Mouse (Mus musculus): ENCODE data around the gene Gm20388. TPM values are rescaled to one million over a fixed set of nuclear protein-coding genes. Genes with fewer than 3 reads are reported as not detected.
A peak's percentile ranks its signal among the peaks of the same experiment; 100 is the strongest.

Gm20388 gene
- polyA plus RNA-seq, 1 experiment from 2014 or later = not detected

DNA sequence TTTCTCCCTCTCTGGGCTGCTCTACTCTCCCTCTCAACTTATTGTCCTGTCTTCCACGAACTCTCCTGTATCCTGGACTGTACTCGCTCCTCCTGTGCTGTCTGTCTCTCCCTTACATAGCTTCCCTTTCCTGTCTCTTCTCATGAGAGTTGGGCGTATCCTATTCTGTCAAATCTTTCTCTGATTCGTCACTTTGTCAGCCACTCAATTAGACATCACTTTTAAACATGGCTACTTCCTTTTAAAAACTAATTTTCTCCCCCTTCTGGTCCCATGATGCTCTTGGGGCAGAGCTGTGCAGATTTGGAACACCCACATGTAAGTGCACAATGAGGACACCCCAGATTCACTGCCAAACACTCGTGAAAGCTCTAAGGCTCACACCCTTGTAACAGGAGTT lies 905.7 kb downstream of the Gm20388 start:
- no peak overlapping the region for H3K27ac ChIP-seq
- no peaks in the 10 kb centered on the region for H3K36me3 ChIP-seq (replicated peaks; ENCODE audit: control insufficient read depth, insufficient read depth)
- H3K4me2 ChIP-seq (replicated peaks) = no peak overlapping the region
- no peak for DNase-seq (ENCODE audit: low spot score)
- no peaks in the 10 kb centered on the region for H3K27me3 ChIP-seq (ENCODE audit: control insufficient read depth, insufficient read depth, low read length)
- H3K4me1 ChIP-seq (replicated peaks; ENCODE audit: control insufficient read depth, insufficient read depth, low read length) = no peaks in the 10 kb centered on the region
- 85% methylated on average over 5 of the region's 5 CpGs for WGBS
- H3K9me3 ChIP-seq (ENCODE audit: control insufficient read depth, low read length) = no peaks in the 10 kb centered on the region
- no peak for ATAC-seq (ENCODE audit: low FRiP score)
- no peak overlapping the region for H3K4me3 ChIP-seq (replicated peaks; ENCODE audit: low read length)
- no peak overlapping the region for H3K9ac ChIP-seq

DNA sequence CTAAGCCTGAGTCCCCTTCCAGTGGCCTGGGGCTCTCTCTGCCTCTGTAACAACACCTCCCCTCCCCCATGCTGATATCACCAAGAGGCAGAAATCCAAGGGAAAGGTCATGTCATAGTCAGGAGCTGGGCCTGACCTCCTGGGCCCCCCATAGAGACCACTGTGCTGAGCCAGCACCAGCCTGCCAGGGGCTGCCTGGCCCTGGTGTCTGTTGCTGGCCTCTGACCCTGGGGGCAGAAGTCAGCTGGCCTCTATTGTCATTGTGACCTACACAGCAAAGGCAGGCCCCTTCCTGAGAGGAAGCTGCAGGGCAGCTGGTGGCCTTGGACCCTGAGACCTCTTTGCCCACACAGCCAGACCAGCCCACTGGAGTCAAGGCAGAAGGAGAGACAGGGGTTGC lies 909.3 kb downstream of the Gm20388 start:
- no peaks in the 10 kb centered on the region for H3K27me3 ChIP-seq (ENCODE audit: control insufficient read depth, insufficient read depth, low read length)
- H3K9ac ChIP-seq = no peak overlapping the region
- ATAC-seq (ENCODE audit: low FRiP score) = no peak
- H3K36me3 ChIP-seq (replicated peaks; ENCODE audit: control insufficient read depth, insufficient read depth) = no peaks in the 10 kb centered on the region
- H3K27ac ChIP-seq = no peak overlapping the region
- DNase-seq (ENCODE audit: low spot score) = no peak
- no peak overlapping the region for H3K4me2 ChIP-seq (replicated peaks)
- no peaks in the 10 kb centered on the region; the same call in 1 of the 2 replicates for H3K9me3 ChIP-seq (ENCODE audit: control insufficient read depth, low read length)
- no peaks in the 10 kb centered on the region for H3K4me1 ChIP-seq (replicated peaks; ENCODE audit: control insufficient read depth, insufficient read depth, low read length)
- H3K4me3 ChIP-seq (replicated peaks; ENCODE audit: low read length) = no peak overlapping the region

DNA sequence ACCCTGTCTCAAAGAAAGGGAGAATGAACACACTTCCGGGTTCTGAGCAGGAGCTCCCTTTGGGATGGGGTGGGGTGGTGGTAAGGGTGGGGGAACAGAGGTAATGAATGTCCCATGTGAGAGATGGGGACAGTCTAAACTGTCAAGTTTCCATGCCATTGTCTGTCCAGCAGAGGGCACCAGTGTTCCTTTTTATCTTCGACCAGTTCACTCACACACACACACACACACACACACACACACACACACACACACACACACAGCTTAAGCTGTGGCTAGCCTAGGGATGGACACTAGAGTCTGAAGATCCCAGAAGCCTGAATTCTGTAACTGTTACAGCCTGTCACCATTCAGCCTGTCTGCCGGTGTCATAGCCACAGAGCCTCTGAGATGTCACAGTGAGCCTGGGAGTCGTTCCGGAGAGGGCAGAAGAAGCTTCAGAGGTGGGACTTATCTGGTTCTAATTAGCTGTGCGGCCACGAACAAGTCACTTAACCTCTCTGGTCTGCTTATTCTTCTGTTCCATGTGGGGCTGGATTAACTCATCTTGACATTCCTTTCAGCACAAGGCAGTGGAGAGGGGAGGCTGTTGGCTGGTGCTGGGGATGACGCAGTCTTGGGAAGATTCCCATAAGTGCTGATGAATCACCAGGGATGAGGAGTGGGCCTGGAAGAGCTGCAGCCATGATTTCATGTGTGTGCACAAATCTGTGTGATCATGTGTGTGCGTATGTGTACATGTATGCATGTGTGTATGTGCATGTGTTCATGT lies 910.9 kb downstream of the Gm20388 start:
- no peak overlapping the region for H3K9ac ChIP-seq
- DNase-seq (ENCODE audit: low spot score) (peak; percentile 82), ATAC-seq (ENCODE audit: low FRiP score) (no peak; the same call in 1 of the 2 replicates)
- H3K4me1 ChIP-seq (replicated peaks; ENCODE audit: control insufficient read depth, insufficient read depth, low read length) = no peaks in the 10 kb centered on the region
- no peaks in the 10 kb centered on the region for H3K27me3 ChIP-seq (ENCODE audit: control insufficient read depth, insufficient read depth, low read length)
- H3K9me3 ChIP-seq (ENCODE audit: control insufficient read depth, low read length) = no peaks in the 10 kb centered on the region; the same call in 1 of the 2 replicates
- H3K4me3 ChIP-seq (replicated peaks; ENCODE audit: low read length) = no peak overlapping the region
- 40% methylated on average over 9 of the region's 9 CpGs for WGBS
- no peak overlapping the region for H3K27ac ChIP-seq
- no peak overlapping the region for H3K4me2 ChIP-seq (replicated peaks)
- no peaks in the 10 kb centered on the region for H3K36me3 ChIP-seq (replicated peaks; ENCODE audit: control insufficient read depth, insufficient read depth)

DNA sequence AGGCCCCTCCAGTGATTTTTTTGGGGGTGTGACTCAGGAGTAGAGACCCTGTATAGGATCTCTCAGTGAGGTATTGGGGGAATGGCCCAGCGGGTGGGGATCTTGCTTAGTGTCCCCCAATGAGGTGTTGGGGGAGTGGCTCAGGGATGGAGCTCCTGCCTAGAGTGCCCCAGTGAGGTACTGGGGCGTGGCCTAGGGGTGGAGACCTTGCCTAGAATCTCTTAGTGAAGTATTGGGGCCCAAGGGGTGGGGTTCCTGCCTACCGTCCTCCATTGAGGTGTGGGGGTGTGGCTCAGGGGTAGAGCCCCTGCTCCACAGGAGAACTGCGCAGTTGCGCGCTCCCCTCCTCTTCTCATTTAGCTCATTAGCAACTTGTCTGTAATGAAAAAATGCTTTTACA lies 912.7 kb downstream of the Gm20388 start:
- Histone ChIP-seq H3K4me2 (replicated peaks) (no peak overlapping the region), H3K27me3 (ENCODE audit: control insufficient read depth, insufficient read depth, low read length) (no peaks in the 10 kb centered on the region), H3K9ac (no peak overlapping the region), H3K27ac (no peak overlapping the region), H3K4me1 (replicated peaks; ENCODE audit: control insufficient read depth, insufficient read depth, low read length) (no peaks in the 10 kb centered on the region), H3K36me3 (replicated peaks; ENCODE audit: control insufficient read depth, insufficient read depth) (no peaks in the 10 kb centered on the region), H3K9me3 (ENCODE audit: control insufficient read depth, low read length) (no peaks in the 10 kb centered on the region; the same call in 1 of the 2 replicates), H3K4me3 (replicated peaks; ENCODE audit: low read length) (no peak overlapping the region)
- 37% methylated on average over 6 of the region's 6 CpGs for WGBS
- no peak for ATAC-seq (ENCODE audit: low FRiP score)
- DNase-seq (ENCODE audit: low spot score) = no peak

DNA sequence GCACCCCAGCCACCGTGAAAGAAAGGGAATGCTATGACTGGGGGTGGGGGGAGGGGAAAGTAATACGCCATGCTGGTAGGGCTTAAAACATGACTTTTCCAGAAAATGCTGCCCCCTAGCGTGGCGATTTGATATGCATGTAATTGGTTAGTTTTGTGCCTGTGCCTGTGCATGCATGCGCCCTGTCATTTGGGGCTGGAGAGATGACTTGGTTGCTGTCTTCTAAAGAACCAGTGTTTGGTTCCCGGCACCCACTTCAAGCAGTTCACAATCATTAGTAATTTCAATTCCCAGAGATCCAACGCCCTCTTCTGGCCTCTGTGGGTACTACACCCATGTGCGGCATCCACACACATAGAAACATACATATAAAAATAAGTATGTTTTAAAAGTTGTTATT lies 913.2 kb downstream of the Gm20388 start:
- no peak for ATAC-seq (ENCODE audit: low FRiP score)

DNA sequence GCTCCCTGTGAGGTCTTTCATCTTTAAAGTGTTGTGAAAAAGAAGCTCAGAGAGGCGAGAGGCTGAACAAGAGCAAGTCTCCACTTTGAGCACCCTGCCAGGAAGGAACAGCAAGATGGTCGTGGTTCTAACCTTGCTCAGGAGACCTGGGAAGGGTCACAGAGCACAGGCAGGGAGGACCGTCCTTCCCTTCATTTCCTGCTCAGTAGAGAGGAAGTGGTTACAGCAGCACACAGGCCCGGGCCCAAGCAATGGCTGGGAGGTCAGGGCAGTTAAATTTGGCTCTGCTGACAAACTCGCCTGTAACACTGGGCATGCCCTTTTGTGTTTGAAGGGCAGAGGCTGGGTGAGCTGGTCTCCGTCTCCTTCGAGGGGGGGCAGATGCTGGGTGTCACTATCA lies 914.0 kb downstream of the Gm20388 start:
- H3K27ac ChIP-seq = no peak overlapping the region
- no peak for ATAC-seq (ENCODE audit: low FRiP score)
- 77% methylated on average over 7 of the region's 7 CpGs for WGBS
- no peaks in the 10 kb centered on the region; the same call in 1 of the 2 replicates for H3K9me3 ChIP-seq (ENCODE audit: control insufficient read depth, low read length)
- no peak overlapping the region for H3K4me2 ChIP-seq (replicated peaks)
- no peaks in the 10 kb centered on the region for H3K36me3 ChIP-seq (replicated peaks; ENCODE audit: control insufficient read depth, insufficient read depth)
- H3K4me3 ChIP-seq (replicated peaks; ENCODE audit: low read length) = no peak overlapping the region
- no peaks in the 10 kb centered on the region for H3K27me3 ChIP-seq (ENCODE audit: control insufficient read depth, insufficient read depth, low read length)
- no peak overlapping the region for H3K9ac ChIP-seq
- no peaks in the 10 kb centered on the region for H3K4me1 ChIP-seq (replicated peaks; ENCODE audit: control insufficient read depth, insufficient read depth, low read length)
- no peak for DNase-seq (ENCODE audit: low spot score)

More for the DNA sequence above, 913.2 kb downstream of the Gm20388 start:
- no peak for DNase-seq (ENCODE audit: low spot score)
- no peak overlapping the region for H3K4me2 ChIP-seq (replicated peaks)
- H3K9ac ChIP-seq = no peak overlapping the region
- no peaks in the 10 kb centered on the region for H3K27me3 ChIP-seq (ENCODE audit: control insufficient read depth, insufficient read depth, low read length)
- H3K4me3 ChIP-seq (replicated peaks; ENCODE audit: low read length) = no peak overlapping the region
- H3K27ac ChIP-seq = no peak overlapping the region
- WGBS = 69% methylated on average over 8 of the region's 8 CpGs
- no peaks in the 10 kb centered on the region; the same call in 1 of the 2 replicates for H3K9me3 ChIP-seq (ENCODE audit: control insufficient read depth, low read length)
- no peaks in the 10 kb centered on the region for H3K4me1 ChIP-seq (replicated peaks; ENCODE audit: control insufficient read depth, insufficient read depth, low read length)
- H3K36me3 ChIP-seq (replicated peaks; ENCODE audit: control insufficient read depth, insufficient read depth) = no peaks in the 10 kb centered on the region

DNA sequence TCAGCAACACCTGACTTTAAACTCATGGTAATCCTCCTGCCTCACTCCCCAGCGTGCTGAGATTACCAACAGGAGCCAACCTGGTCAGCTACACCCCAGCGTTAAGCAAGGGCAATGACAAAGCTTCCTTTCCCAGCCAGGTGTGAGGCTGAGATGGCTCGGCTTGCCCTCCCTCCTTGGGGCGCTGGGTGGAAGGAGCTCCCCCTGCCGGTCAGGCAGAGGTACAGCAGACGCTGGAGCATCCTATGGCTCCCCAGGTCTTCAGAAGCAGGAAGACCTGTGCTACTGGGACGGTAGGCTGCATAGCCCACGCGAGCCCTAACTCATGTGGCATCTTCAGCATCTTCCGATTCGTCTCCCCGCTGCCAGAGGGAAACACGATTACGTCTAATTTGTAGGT lies 917.6 kb downstream of the Gm20388 start:
- no peak overlapping the region for H3K4me2 ChIP-seq (replicated peaks)
- DNase-seq (ENCODE audit: low spot score) (no peak), ATAC-seq (ENCODE audit: low FRiP score) (no peak)
- 11% methylated on average over 14 of the region's 14 CpGs for WGBS
- no peak overlapping the region for H3K4me3 ChIP-seq (replicated peaks; ENCODE audit: low read length)
- no peaks in the 10 kb centered on the region for H3K36me3 ChIP-seq (replicated peaks; ENCODE audit: control insufficient read depth, insufficient read depth)
- H3K9me3 ChIP-seq (ENCODE audit: control insufficient read depth, low read length) = no peaks in the 10 kb centered on the region; the same call in 1 of the 2 replicates
- H3K27me3 ChIP-seq (ENCODE audit: control insufficient read depth, insufficient read depth, low read length) = no peaks in the 10 kb centered on the region
- H3K4me1 ChIP-seq (replicated peaks; ENCODE audit: control insufficient read depth, insufficient read depth, low read length) = 0 out of 2 replicates have a peak, but pooled peaks cover 3% of the 10 kb centered on the region
- no peak overlapping the region for H3K9ac ChIP-seq
- H3K27ac ChIP-seq = no peak overlapping the region

DNA sequence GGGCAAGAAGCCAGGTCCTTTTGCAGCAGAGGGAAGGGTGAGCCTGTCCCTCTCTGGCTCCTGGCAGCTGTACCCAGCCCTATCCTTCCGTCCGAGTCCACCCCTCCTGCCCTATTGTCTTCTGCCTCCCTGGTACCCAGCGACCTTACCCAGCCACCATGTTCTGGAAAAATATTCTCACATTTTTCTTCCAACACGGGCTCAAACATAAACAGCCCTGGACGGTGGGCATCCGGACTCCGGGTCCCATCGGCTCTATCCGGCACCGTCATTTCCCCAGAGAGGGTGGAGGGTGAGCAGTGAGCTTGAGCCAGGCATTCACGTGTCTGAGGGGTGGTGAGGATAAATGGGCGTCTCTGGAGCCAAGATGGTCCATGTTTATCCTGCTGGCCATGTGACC lies 920.0 kb downstream of the Gm20388 start:
- Histone ChIP-seq H3K9ac (no peak overlapping the region), H3K27me3 (ENCODE audit: control insufficient read depth, insufficient read depth, low read length) (no peaks in the 10 kb centered on the region), H3K36me3 (replicated peaks; ENCODE audit: control insufficient read depth, insufficient read depth) (no peaks in the 10 kb centered on the region), H3K27ac (no peak overlapping the region), H3K9me3 (ENCODE audit: control insufficient read depth, low read length) (no peaks in the 10 kb centered on the region), H3K4me3 (replicated peaks; ENCODE audit: low read length) (no peak overlapping the region), H3K4me1 (replicated peaks; ENCODE audit: control insufficient read depth, insufficient read depth, low read length) (0 out of 2 replicates have a peak, but pooled peaks cover 3% of the 10 kb centered on the region), H3K4me2 (replicated peaks) (no peak overlapping the region)
- 83% methylated on average over 12 of the region's 12 CpGs for WGBS
- DNase-seq (ENCODE audit: low spot score) (no peak), ATAC-seq (ENCODE audit: low FRiP score) (no peak)

DNA sequence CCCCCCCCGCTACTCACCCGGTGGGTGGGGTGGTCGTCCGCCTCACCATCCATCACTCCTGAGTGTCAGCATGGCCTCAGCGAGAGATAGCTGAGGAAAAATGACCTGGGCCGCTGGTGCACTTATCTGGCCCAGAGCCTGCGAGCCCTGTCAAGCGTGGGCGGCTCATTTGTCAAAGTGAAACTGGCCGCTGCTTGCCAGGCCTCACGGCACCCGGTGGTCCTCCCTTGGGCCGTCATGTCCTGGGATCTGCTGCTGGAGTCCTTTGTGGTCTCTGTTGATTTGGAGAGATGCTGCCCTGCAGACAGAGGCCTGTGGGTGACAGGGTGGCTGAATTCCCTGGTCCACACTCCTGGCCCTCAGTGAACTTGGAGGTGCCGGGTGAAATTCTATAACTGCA lies 921.4 kb downstream of the Gm20388 start:
- DNase-seq (ENCODE audit: low spot score) (peak; percentile 39), ATAC-seq (ENCODE audit: low FRiP score) (no peak; the same call in 1 of the 2 replicates)
- Histone ChIP-seq H3K36me3 (replicated peaks; ENCODE audit: control insufficient read depth, insufficient read depth) (no peaks in the 10 kb centered on the region), H3K4me1 (replicated peaks; ENCODE audit: control insufficient read depth, insufficient read depth, low read length) (0 out of 2 replicates have a peak, but pooled peaks cover 3% of the 10 kb centered on the region), H3K27me3 (ENCODE audit: control insufficient read depth, insufficient read depth, low read length) (no peaks in the 10 kb centered on the region), H3K4me2 (replicated peaks) (no peak overlapping the region), H3K4me3 (replicated peaks; ENCODE audit: low read length) (no peak overlapping the region), H3K9me3 (ENCODE audit: control insufficient read depth, low read length) (no peaks in the 10 kb centered on the region), H3K27ac (no peak overlapping the region), H3K9ac (no peak overlapping the region)
- WGBS = 23% methylated on average over 13 of the region's 14 CpGs
